Mouse (Mus musculus) midbrain, embryonic 15.5 days (tissue): Measurements from ENCODE around the gene Mad2l2. TPM values are rescaled to one million over a fixed set of nuclear protein-coding genes. Genes with fewer than 3 reads are reported as not detected.
A peak's percentile ranks its signal among the peaks of the same experiment; 100 is the strongest.

Source experiments
- ATAC-seq: fragments of 200-750 bp; cut with Nextera tagmentation; replicated peaks from 2 replicates; pipeline ENCODE4 v1.8.0; 2017; ENCODE audit warnings: moderate TSS enrichment
- H3K27ac ChIP-seq: fragments of 300-500 bp; sonication (generic); 2 replicates; pipeline ENCODE4 v1.5.1; 2015; ENCODE audit warnings: mild to moderate bottlenecking, inconsistent platforms
- H3K27me3 ChIP-seq: fragments of 300-500 bp; sonication (generic); replicated peaks from 2 replicates; pipeline ENCODE4 v1.6.1; 2015; ENCODE audit warnings: inconsistent platforms
- H3K36me3 ChIP-seq: fragments of 300-500 bp; sonication (generic); replicated peaks from 2 replicates; pipeline ENCODE4 v1.6.1; 2015; ENCODE audit warnings: inconsistent platforms
- H3K4me1 ChIP-seq: fragments of 300-500 bp; sonication (generic); 2 replicates; pipeline ENCODE4 v1.6.1; 2015; ENCODE audit warnings: inconsistent platforms
- H3K4me2 ChIP-seq: fragments of 300-500 bp; sonication (generic); 2 replicates; pipeline ENCODE4 v1.6.1; 2015; ENCODE audit warnings: inconsistent platforms, mild to moderate bottlenecking, moderate library complexity
- H3K4me3 ChIP-seq: fragments of 300-500 bp; sonication (generic); 2 replicates; pipeline ENCODE4 v1.5.1; 2015; ENCODE audit warnings: mild to moderate bottlenecking, inconsistent platforms
- H3K9ac ChIP-seq: fragments of 300-500 bp; sonication (generic); 2 replicates; pipeline ENCODE4 v1.6.1; 2015; ENCODE audit warnings: mild to moderate bottlenecking, inconsistent platforms
- H3K9me3 ChIP-seq: fragments of 300-500 bp; sonication (generic); 2 replicates; pipeline ENCODE4 v1.6.1; 2016; ENCODE audit warnings: inconsistent platforms
- WGBS: fragments of 180-500 bp; shearing (Covaris S2); methylation state at CpG from one replicate; pipeline ENCODE4 v1.1.7; 2015; ENCODE audit warnings: mixed read lengths; 5-methylcytosine and 5-hydroxymethylcytosine counted together
- polyA plus RNA-seq: library from polyadenylated mRNA; unstranded; fragments of >200 nt; fragmentation: Nextera tagmentation; extraction: Ambion mirVana; gene quantifications from 2 replicates; pipeline ENCODE4 v1.2.1, GENCODE M21; 2015

The Mad2l2 gene
- polyA plus RNA-seq, 1 experiment from 2014 or later, result 99.2 TPM

DNA sequence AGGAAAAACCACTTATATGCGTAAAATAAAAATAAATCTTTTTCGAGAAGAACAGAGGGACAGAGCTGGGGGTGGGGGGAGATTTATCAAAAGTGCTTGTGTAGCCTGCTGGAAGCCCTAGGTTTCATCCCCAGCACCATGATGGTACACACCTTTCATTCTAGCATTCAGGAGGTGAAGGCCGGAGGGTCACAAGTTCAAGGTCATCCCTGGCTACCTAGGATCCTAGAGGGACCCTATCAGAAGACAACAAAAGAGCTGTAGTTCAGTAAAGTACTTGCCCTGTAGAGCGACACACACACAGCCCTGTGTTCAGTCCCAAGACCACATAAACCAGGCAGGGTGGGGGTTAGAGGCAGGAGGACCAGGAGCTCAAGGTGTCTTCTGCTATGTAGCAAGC, 23.8 kb downstream of the Mad2l2 start:
- Histone ChIP-seq H3K4me2 (no peak overlapping the region), H3K4me3 (no peak overlapping the region), H3K27me3 (no peaks in the 10 kb centered on the region), H3K36me3 (peaks cover 16% of the 10 kb centered on the region), H3K9ac (no peak overlapping the region), H3K27ac (no peak overlapping the region), H3K4me1 (peaks cover 29% of the 10 kb centered on the region), H3K9me3 (no peaks in the 10 kb centered on the region)
- ATAC-seq, result no peak
- WGBS, result 95% methylated on average over 4 of the region's 4 CpGs

DNA sequence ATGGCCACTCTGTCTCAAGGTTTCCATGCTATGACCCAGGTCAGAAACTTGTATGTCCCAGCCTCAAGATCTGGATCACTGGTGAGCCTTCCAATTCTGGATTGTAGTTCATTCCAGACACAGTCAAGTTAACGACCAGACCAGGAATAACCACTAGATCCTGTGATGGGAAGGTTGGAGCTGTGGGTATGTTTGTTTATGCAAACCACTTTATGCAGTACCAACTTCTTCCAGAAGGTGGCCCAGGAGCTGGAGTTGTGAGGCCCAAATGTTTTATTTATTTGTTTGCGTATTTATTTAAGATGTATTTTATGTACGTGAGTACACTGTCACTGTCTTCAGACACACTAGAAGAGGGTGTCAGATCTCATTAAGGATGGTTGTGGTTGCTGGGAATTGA, 24.8 kb downstream of the Mad2l2 start:
- peaks cover 29% of the 10 kb centered on the region for H3K4me1 ChIP-seq
- peaks cover 16% of the 10 kb centered on the region for H3K36me3 ChIP-seq
- no peak for ATAC-seq
- no peak overlapping the region for H3K4me2 ChIP-seq
- no peaks in the 10 kb centered on the region for H3K9me3 ChIP-seq
- H3K9ac ChIP-seq, result no peak overlapping the region
- no peak overlapping the region for H3K4me3 ChIP-seq
- no peaks in the 10 kb centered on the region for H3K27me3 ChIP-seq
- WGBS, result 47% methylated on average over 3 of the region's 3 CpGs
- no peak overlapping the region for H3K27ac ChIP-seq

DNA sequence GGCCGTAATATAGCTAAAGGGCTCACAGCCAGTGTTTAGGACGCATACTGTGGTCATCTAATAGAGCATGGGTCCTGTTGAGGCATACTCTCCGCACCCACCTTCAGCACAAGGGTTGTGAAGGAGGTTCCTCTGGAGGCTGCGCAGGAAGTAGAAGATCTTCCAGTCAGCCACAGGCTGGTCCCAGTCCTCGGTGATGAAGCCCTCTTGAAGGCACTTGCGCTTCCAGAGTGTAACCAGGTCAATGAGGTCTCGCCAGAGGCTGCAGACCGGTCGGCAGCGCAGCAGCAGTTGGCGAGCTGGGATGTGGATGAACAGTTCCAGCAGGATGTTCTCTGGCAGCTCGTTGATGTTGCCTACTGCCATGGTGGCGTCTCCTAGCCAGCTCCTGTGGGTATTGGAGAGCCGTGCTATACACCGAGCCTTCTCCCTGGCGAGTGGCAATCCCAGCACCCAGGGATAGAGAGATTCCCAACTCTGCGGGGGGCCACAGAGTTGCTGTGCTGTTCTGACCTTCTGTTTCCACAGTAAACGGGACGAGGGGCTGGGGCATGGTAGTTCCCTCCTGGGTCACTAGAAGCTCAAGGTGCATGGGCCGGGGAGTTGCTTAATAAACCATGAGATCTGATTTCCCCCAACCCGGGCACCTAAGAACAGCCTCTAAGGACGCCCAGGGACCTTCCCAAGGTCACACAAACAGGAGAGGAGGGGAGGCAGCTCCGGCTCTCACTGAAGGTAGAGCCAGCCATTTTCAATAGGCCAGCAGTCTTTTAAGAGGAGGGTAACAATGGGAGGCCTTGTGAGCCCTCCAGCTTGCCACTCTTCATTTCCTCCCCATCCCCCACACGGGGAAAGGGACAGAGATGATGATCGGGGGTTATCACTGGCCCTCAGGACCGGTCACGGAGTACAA, 28.5 kb downstream of the Mad2l2 start:
- ATAC-seq, result peak; percentile 5; the same call in 1 of the 2 replicates
- Histone ChIP-seq H3K9ac (peak overlapping the region; percentile 84), H3K27ac (peak overlapping the region; percentile 90), H3K4me1 (peaks cover 31% of the 10 kb centered on the region), H3K4me3 (peak overlapping the region; percentile 79), H3K9me3 (no peaks in the 10 kb centered on the region), H3K36me3 (peaks cover 16% of the 10 kb centered on the region), H3K4me2 (peak overlapping the region; percentile 94), H3K27me3 (peaks cover 25% of the 10 kb centered on the region)
- 22% methylated on average over 27 of the region's 27 CpGs for WGBS

DNA sequence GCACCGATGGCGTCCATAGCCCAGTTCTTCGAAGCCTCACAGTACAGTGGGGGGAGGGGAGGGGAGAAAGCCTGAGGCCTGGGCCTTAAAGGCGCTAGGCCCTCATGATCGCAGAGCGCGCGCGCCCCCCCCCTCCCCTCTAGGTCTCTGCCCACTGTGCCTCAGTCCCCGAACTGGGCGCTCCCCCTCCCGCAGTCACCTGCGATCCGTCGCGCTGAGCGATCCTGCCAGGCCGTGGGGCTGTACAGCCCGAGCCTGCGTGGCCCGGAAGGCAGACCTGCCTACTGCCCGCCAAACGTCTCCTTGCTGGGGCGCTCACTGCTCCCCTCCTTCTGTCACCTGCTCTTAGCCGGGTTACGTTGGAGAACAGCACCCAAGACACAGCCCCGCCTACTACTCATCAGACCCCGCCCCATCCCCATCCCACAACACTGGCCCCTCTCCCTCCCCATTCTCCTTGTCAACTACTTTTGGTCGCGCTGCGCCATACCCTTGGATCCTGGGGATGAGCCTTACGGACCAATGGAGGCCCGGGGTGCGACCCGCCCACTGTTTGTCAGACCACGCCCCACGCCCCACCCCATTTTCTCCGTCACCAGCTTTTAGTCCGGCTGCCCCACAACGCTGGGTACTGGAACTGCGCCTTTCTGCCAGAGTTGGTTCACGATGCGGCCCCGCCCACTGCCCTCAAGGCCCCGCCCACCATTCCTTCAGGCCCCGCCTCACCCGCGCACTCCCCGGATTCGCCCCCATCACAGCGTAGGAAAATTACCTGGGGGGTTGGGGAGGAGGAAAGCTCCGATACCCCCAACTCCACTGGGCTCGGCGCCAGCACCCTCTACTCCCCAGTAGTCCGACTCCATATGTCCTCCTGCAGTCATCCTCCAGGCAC, 29.6 kb downstream of the Mad2l2 start:
- peak; percentile 87 for ATAC-seq
- peaks cover 35% of the 10 kb centered on the region for H3K27me3 ChIP-seq
- peaks cover 16% of the 10 kb centered on the region for H3K36me3 ChIP-seq
- under 1% methylated on average over 50 of the region's 55 CpGs for WGBS
- H3K9ac ChIP-seq, result peak overlapping the region; percentile 84
- H3K4me1 ChIP-seq, result peaks cover 41% of the 10 kb centered on the region
- peak overlapping the region; percentile 94 for H3K4me2 ChIP-seq
- H3K4me3 ChIP-seq, result peak overlapping the region; percentile 79
- no peaks in the 10 kb centered on the region for H3K9me3 ChIP-seq
- H3K27ac ChIP-seq, result peak overlapping the region; percentile 90

DNA sequence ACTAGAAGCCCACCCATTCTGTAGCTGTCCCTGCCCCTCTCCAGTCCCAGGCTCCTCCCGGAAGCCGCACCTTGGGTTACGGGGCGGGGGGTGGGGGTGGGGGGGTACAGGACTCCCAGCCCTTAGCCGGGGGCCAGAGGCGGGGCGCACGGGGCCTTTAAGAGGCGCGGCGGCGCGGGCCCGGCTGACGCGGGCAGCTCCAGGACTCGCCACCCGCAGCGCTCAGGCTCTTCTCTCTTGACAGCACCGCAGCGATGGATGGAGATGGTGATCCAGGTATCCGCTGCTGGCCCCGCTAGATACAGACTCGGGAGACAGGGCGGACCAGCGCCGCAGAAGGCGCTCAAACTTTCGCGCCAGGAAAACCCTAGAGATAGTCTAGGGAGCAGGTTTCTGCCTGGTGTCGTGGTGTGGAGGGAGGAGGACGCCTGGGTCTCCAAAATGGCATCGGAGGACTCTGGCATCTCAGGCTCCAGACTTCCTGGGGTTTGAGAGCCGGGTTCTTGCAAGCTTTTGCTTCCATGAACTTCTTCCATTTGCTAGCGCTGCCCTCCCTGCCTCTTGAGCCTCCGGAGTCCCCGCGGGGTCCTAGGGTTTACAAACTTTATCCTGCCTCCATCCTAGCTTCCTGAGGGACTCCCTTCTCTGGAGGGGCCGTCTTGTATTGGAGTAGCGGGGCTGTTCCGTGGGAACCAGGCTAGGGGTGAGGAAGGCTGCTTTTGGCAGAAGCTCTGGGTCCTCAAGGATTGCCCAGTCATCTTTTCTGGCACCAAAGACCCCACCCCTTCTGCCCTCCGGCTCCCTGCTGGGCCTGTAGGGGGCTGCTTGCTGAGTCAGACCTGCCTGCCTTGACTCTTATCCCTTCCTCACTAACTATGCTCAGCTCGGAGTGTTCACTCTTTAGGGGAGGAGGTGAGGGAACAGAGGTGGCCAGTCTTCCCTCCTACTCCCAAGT, 30.5 kb downstream of the Mad2l2 start, which contains the start of the genes Fbxo44 and Fbxo2:
Gene Fbxo44 (minus strand): TSS at position 47 of the 955 bp plus-strand sequence.
Gene Fbxo2 (plus strand): TSS at position 186 of the 955 bp plus-strand sequence.
- under 1% methylated on average over 43 of the region's 43 CpGs for WGBS
- Histone ChIP-seq H3K4me2 (peak within 1 kb of the TSS; percentile 94), H3K9ac (peak within 1 kb of the TSS; percentile 84), H3K4me1 (peaks cover 47% of the 10 kb centered on the region), H3K9me3 (no peaks in the 10 kb centered on the region), H3K36me3 (peaks cover 13% of the 10 kb centered on the region), H3K4me3 (peak within 1 kb of the TSS; percentile 79), H3K27ac (peak within 1 kb of the TSS; percentile 90), H3K27me3 (peaks cover 44% of the 10 kb centered on the region)
- ATAC-seq, result peak; percentile 77

DNA sequence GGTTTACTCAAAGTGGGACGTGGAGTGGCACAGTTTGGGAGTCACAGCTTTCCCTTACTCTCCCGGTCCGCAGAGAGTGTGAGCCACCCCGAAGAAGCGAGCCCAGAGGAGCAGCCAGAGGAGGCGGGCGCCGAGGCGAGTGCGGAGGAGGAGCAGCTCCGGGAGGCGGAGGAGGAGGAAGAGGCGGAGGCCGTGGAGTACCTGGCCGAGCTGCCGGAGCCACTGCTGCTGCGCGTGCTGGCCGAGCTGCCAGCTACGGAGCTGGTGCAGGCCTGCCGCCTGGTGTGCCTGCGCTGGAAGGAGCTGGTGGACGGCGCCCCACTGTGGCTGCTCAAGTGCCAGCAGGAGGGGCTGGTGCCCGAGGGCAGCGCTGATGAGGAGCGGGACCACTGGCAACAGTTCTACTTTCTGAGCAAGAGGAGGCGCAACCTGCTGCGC, 33.8 kb downstream of the Mad2l2 start:
- Histone ChIP-seq H3K4me3 (peak overlapping the region; percentile 29), H3K4me2 (peak overlapping the region; percentile 53), H3K27ac (no peak overlapping the region), H3K27me3 (peaks cover 59% of the 10 kb centered on the region), H3K9ac (peak overlapping the region; percentile 20; the same call in 1 of the 2 replicates), H3K9me3 (no peaks in the 10 kb centered on the region), H3K36me3 (no peaks in the 10 kb centered on the region), H3K4me1 (peaks cover 39% of the 10 kb centered on the region)
- under 1% methylated on average over 29 of the region's 29 CpGs for WGBS
- no peak for ATAC-seq

DNA sequence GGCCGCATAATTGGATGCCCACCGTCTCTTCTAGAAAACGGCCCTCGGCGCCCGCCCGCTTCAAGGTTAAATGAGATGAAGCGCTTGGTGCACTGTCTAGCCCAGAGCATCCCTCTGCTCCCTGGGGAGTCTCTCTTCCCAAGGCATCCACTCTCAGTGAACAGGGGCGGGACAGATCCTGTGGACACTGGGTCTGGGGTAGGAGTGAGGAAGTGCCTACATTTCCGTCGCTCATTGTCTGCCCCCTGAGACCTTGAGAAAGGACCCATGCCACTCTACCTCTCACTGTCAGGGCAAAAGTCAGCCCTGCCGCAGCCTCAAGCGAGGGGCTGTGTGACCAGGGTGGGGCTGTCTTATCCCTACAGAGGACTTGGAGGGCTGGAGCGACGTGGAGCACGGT, 34.3 kb downstream of the Mad2l2 start:
- H3K9me3 ChIP-seq, result no peaks in the 10 kb centered on the region
- H3K9ac ChIP-seq, result no peak overlapping the region
- H3K27me3 ChIP-seq, result peaks cover 61% of the 10 kb centered on the region
- H3K27ac ChIP-seq, result no peak overlapping the region
- under 1% methylated on average over 16 of the region's 16 CpGs for WGBS
- peak overlapping the region; percentile 29 for H3K4me3 ChIP-seq
- no peak for ATAC-seq
- H3K36me3 ChIP-seq, result no peaks in the 10 kb centered on the region
- H3K4me1 ChIP-seq, result peaks cover 41% of the 10 kb centered on the region
- peak overlapping the region; percentile 53 for H3K4me2 ChIP-seq

DNA sequence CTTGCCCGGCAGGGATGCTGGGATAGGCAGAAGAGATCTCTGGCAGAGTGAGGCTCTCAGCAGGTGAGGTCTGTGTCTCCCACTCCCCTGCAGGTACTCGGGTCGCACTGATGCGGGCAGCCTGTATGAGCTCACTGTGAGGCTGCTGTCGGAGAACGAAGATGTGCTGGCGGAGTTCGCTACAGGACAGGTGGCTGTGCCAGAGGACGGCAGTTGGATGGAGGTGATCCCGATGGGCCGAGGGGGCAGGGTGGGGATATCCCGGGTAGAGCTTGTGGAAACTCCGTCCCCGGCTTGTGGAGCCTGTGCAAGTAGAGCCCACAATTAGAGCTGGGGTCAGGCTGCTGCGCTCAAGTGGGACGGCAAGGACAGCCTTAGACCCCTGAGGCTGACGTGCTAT, 35.4 kb downstream of the Mad2l2 start:
- H3K27ac ChIP-seq, result no peak overlapping the region
- 8% methylated on average over 17 of the region's 17 CpGs for WGBS
- H3K4me2 ChIP-seq, result no peak overlapping the region

DNA sequence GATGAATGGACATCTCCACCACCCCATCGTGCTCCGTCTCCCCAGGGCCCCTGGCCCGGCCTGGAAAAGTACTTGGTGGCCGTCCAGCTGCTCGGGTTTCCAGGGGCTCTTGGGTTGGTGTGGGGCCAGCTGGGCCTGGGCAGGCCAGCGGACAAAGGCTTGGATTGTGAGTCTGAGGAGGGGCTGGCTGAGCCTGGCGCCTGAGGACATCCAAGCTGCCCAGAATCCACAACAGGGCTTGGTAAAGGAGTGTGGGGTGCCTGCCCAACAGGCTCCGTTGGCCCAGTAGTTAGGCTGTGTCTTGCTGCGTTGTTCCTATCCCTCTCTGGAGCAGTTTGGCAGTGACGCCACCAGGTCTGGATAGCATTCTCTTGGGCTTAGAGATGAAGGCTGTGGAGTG, 36.2 kb downstream of the Mad2l2 start:
- peaks cover 33% of the 10 kb centered on the region for H3K4me1 ChIP-seq
- peak overlapping the region; percentile 10; the same call in 1 of the 2 replicates for H3K9ac ChIP-seq
- peaks cover 64% of the 10 kb centered on the region for H3K27me3 ChIP-seq
- no peaks in the 10 kb centered on the region for H3K9me3 ChIP-seq
- ATAC-seq, result peak; percentile 49; the same call in 1 of the 2 replicates
- peak overlapping the region; percentile 31 for H3K4me2 ChIP-seq
- H3K27ac ChIP-seq, result peak overlapping the region; percentile 53
- 3% methylated on average over 10 of the region's 10 CpGs for WGBS
- no peak overlapping the region for H3K4me3 ChIP-seq
- H3K36me3 ChIP-seq, result no peaks in the 10 kb centered on the region

More for the DNA sequence above, 35.4 kb downstream of the Mad2l2 start:
- no peak for ATAC-seq
- Histone ChIP-seq H3K27me3 (peaks cover 70% of the 10 kb centered on the region), H3K9ac (no peak overlapping the region), H3K4me1 (peaks cover 39% of the 10 kb centered on the region), H3K4me3 (no peak overlapping the region), H3K9me3 (no peaks in the 10 kb centered on the region), H3K36me3 (no peaks in the 10 kb centered on the region)

DNA sequence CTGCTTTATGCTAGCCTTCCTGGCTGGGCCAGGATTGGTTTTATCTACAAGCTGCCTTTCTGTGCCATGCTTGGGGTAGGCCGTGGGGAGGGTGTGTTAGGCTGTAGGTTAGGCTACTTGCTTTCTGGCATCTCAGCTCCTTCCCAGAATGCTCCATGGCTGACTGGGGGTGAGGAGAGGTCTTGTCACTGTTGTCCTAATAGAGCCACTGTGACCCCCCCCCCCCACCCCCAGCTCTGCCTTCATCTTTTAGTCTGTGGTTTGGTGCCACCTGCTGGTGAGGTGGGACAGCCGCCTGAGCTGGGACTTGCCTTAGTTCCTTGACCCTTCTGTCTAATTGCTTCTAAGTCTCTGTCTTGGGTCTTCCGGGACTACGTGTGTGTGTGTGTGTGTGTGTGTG, 36.8 kb downstream of the Mad2l2 start:
- Histone ChIP-seq H3K9ac (peak overlapping the region; percentile 10; the same call in 1 of the 2 replicates), H3K27me3 (peaks cover 63% of the 10 kb centered on the region), H3K4me2 (peak overlapping the region; percentile 31), H3K27ac (peak overlapping the region; percentile 53), H3K4me3 (no peak overlapping the region), H3K9me3 (no peaks in the 10 kb centered on the region), H3K36me3 (no peaks in the 10 kb centered on the region), H3K4me1 (peaks cover 33% of the 10 kb centered on the region)
- no peak for ATAC-seq
- WGBS, result 13% methylated on average over 4 of the region's 4 CpGs

DNA sequence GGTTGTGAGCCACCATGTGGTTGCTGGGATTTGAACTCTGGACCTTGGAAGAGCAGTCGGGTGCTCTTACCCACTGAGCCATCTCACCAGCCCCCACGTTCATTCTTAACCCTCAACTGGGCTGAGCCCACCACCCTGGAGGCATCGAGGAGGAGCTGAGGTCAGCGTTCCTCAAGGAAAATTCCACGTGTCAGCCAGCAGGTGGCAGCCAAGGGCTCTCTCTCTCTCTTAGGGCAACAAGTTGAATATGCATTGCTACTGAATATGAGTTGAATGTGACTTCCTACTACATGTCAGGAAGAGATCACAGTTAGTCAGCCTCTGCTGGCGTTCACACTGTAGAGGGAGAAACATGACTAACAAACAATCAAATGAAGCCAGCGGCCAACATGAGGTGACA, 38.1 kb downstream of the Mad2l2 start:
- Histone ChIP-seq H3K4me2 (no peak overlapping the region), H3K36me3 (no peaks in the 10 kb centered on the region), H3K27ac (no peak overlapping the region), H3K9me3 (no peaks in the 10 kb centered on the region), H3K4me1 (peaks cover 37% of the 10 kb centered on the region), H3K9ac (no peak overlapping the region), H3K4me3 (no peak overlapping the region), H3K27me3 (peaks cover 61% of the 10 kb centered on the region)
- no peak for ATAC-seq
- 24% methylated on average over 7 of the region's 7 CpGs for WGBS
